Mouse (Mus musculus) spleen, postnatal 10 days (tissue): ENCODE measurements around the gene Gm20388.

Experiments
- DNase-seq, 2 experiments: peaks; one replicate each; pipeline ENCODE4 v3.0.0; 2021 to 2022; ENCODE audit warnings: low spot score in 2 of 2

Gm20388 gene

DNA sequence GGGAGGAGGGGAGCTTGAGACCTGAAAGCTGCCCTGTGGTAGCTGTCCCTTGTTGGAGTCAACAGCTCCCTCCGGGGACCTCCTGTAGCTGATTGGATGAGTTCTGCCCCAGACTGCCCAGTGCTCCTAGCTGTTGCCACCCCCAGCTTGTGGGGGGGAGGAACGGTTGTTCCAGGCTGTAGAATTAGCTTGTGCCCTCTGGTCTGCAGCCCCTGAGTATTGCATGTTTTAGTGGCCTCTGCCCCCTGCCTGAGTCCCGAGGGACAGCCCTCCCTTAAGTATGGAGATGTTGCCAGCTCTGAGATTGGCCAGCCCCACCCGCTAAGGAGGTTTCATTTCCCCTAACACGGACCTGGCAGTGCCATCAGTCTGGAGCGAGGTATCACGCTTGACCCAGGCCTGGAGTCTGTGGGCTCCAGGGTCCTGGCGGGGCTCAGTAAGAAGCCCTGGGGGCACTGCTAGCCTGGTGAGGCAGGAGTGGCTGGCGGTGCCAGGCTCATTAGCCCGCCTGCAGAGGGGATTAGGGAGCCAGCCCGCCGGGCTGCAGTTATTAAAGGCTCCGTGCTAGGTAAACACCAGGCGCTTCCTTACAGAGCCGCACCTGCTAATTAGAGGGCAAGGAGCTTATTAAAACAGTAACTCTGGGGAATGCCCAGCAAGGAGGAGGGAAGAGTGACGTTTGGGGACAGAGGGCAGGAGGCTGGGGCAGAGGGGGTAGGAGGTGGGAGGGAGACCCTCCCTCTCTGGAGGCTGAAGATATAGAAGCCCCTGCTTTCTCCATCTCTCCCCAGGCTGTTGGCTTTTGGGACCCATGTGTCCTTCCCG is 424.8 kb downstream of the Gm20388 start:
- DNase-seq = peak; percentile 49 to 78

DNA sequence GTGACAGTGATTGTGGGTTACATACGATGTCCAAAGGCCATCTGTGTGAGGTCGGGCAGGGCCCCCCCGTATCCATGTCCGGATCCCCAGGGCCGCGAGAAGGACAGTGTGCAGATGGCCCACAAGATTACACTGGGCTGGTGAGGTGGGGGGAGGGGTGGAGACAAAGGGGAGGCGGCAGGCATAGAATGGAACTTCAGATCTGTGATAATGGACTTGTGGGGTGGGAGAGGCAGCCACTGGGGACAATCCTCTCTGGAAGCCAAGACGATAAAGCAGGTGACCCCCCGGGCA is 425.4 kb downstream of the Gm20388 start:
- DNase-seq = no peak

DNA sequence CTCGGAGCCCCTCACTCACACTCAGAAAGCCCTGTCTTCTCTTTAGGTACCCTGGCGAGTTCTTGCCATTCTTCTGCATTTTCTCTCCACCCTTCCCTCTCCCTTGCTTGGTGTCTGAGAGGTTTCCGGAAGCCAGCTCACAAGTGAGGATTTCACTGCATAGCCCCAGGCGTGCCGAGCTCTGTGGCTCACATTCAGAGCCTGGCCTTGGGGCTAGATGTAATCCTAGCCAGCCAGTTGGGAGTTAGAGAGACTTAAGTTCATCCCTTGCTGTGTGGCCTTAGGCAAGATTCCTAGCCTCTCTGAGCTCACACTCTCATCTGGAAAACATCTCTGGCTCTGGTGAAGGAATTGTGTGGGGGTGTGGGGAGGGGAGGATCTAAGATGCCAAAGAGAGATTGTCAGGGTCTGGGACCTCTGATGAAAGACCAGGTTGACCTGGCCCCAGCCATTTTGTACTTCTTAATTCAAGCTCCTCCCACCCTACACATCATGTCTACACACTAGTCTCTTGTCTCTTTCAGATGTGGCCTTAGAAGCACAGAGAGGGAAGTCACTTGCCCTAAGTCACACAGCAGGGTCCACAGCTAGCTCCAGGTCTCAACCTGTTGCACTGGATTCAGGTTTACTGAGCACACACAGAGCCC is 426.4 kb downstream of the Gm20388 start:
- no peak for DNase-seq

DNA sequence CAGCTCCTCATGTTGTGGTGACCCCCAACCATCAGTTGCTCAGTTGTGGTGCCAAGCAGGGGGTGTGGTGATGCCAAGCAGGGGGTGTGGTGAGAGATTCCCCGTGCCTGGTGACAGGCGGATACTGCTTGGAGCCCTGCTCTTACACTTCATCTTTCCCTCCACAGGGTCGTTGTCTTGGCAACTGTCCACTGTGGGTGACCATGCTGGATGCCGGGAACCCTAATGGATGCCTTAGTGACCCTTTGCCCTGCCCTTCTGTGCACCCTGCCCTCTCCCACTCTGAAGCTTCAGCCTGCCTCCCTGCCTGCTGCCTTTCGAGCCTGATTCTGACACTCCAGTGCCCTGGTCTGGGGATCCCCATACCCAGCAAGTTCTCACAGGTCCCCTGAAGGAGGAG is 427.0 kb downstream of the Gm20388 start:
- no peak for DNase-seq

DNA sequence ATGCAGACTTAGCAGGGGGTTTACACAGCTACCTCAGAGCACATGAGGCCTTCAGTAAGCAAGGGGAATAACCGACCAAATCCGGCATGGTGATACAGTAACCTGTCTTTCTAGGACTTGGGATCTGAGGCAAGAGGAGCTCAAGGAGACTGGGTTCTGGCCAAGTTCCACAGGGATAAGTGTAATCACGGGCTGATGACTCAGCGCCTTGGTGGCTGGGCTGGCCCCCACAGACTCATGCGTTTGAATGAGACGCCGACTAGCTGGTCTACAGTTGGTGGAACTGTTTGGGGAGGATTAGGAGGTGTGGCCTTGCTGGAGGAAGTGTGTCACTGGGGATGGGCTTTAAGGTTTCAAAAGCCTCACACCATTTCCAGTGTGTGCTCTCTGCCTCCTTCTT is 428.0 kb downstream of the Gm20388 start:
- no peak for DNase-seq

DNA sequence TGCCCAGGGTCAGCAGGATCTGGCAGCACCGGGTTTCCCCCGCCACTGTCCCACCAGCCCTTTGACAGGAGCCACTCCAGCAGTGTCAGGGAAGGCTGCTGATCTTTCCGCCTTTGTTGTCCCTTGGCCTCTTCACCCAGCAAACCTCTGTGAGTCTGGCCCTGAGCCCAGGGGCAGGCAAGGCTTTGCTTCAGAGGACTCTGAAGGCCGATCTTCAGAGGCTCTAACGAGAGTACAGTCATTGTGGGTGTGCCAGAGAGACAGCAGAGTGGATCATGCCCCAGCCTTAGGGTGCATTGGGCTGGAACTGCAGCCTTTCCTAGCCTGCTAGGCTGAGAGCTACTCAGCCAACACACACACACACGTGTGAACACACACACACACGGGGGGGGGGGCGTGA is 429.1 kb downstream of the Gm20388 start:
- no peak for DNase-seq

DNA sequence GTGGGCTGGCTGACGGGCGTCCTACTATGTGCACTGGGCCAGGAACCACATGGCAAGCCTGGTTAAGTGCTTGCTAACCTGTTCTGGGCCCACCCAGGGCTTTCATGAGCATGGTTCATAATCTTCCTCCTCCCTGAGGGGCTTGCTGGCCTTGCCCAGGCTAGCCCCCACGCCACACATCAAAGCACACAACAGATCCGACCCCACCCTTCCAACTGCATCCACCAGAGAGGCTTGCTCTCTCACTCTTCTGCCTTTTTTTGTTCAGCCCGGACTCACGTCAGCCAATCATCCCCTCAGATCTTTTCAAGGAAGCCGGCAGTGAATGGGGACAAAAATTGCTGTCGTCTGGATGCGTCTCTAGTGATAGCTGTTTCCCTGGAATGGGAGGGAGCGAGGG is 430.5 kb downstream of the Gm20388 start:
- DNase-seq = no peak

DNA sequence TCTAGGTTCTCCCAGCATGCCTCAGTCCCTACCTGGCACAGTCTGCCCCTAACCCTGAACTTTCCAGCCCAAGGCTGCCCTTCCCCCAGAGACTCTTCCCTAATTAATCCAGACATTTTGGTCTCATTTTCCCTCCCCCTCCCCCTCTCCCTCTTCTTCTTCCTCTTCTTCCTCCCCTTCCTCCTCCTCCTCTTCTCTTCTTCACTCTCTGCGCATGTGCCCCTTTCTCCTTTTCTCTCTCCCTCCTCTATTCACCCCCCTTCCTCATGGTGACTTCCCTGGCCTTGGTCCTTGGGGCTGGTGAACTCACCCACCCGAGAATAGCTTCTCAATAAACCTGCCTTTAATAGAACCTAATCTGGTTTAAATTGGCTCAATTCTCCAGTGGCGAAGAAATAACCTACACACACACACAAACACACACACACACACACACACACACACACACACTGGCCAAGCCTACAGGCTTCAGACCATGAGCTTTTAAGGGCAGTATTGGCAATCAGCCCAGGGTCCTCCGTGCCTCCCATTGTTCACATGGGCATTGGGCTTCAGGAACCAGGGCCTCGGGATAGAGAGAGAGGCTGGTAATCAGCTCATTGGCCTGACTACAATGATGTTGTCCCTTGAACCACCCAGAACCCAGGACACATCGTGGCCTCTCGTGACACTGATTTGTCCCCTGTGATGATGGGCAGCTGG is 432.4 kb downstream of the Gm20388 start:
- no peak for DNase-seq

DNA sequence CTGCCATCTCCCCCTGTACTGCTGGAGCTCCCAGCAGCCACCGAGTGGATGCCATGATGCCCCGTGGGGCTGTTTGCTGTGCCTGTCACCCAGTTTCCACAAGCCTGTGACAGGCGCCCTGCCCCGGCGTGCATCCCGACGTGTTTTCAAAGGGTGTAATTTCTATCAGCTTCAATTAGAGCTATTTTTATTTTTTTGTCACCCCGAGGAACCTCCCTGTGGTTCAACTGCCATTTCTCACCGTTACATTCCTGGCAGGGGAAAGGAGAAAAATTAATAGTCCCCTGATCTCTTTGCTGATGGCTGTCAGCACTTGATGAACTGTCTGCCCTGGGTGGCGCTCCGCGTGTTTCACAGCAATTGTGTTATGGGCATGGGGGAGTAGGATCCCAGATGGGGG is 432.9 kb downstream of the Gm20388 start:
- no peak for DNase-seq

DNA sequence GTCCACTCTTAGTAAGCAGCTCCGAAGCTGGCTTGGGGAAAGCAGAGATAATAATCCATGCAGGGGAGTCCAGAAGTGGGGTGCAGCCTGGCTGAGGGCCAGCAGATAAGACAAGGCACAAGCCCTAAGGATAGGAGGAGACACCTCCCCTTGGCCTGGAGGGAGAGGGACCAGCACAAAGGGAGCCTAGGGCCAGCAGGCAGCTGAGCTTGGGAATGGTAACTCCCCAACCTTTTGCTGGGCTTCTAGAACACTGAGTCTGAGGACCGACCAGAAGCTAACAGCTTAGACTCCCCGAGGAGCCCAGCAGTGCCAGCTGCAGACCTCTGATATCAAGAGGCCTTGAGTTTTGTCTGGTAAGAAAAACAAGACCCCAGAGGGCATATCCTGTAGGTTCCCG is 433.5 kb downstream of the Gm20388 start:
- no peak for DNase-seq

DNA sequence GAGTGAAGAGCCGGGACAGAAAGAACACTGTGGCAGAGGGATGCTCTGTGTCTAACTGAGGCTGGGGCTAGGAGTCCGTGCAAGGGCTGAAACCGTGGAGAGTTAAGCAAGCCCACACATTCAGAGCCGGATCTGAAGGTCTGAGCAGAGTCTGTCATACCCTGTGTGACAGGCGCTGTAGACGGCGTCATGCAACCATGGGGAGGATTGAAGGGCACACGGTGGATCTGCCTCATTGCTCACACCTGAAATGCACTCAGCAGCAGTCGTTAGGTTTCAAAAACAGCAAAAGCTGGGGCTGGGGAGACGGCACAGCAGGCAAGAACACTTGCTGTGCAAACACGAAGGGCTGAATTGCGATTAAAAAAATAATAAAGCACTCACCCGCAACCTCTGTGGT is 433.9 kb downstream of the Gm20388 start:
- no peak for DNase-seq

DNA sequence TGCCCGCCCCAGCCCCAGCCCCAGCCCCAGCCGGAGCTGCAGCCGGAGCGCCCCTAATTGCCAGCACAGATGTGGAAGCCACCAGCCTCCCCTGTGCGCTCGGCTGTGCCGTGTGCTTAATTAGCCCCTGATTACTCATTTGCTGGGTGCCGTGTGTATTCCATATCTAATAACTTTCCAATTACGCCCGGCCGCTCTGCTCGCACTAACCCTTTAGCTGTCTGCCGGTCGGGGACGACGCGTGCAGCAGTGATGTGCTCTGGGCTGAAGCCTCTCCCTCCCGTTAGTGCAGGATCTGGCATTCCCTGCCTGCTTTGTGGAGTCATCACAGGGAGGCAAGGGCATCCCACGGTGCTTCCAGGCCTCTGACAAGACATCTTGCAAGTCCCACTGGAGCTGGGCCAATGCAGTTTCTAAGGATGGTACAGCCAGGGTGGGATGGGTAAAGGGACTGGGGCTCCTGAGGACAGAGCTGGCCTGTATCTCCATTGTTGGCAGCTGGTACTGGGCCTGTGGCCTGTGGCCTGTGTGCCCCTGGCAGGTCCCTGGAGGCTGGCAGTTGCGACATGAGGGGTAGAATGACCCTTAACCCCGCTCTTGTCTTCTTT is 437.2 kb downstream of the Gm20388 start:
- no peak for DNase-seq

DNA sequence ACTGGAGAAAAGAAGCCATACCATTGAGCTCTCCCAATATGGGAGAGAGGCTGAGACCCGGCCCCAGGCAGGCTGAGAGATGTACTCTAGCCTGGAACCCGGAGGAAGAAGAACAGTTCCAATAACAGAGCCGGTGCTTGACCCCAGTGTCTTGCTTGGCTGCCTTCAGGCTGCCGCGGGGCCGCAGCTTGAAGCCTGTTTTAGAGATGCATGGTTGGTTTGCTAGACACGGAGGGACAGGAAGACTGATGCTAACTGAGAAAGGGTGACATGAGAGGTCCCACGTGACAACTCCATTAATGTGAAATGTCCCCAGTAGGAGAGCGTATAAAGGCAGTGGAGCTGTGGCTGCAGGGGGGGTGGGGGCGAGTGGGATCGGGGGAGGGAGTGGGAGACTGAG is 438.3 kb downstream of the Gm20388 start:
- DNase-seq = no peak

DNA sequence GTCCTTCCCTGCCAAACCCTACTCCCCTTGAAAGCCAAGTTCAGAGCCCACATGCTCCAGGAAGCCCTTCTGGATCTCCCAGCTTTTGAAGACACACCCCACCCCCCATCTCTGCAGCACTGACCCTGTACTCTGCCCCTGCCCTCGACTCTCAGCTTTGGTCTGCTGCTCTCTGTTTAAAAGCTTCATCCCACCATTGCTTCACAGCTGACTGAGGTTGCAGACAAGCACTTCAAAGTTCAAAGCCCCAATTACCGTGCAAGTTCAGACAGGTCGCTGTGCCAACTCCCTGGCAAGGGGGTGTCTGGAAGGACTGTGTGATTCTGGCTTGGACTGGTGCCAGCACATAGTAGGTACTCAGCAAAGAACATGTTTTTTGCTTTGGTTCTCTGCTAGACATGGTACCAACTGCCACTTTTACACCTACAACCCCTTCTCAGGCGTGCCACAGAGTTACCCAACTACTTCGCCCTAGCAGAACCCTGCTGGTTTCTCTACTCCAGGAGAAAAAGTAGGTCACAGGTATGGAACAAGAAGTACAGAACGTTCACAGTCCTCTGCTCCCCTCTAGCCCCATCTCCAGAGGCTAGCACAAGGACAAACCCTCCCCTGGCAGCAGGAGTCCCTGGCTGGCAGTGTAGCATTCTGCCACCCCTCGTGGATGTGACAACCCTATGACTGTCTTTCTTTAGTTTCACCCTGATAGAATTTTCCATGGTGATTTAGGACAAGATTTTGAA is 440.9 kb downstream of the Gm20388 start:
- no peak for DNase-seq

DNA sequence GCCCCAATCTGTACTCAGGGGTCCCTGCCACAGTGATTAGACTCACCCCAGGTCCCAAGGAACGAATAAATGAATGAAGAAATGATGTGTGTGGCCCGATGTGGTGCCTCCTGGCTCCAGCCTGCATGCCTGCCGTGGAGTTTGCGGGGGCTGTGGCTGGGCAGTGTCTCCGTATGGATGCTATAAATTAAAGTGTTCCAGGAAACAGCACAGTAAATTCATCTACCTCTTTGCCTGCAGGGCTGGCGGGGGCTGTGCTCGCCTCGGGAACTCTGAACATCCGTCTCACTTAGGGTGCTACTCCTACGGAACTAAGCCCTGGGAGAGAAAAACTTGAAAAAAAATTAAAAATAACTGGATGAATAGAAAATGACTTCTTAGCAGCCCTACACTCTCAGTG is 441.5 kb downstream of the Gm20388 start:
- no peak for DNase-seq

DNA sequence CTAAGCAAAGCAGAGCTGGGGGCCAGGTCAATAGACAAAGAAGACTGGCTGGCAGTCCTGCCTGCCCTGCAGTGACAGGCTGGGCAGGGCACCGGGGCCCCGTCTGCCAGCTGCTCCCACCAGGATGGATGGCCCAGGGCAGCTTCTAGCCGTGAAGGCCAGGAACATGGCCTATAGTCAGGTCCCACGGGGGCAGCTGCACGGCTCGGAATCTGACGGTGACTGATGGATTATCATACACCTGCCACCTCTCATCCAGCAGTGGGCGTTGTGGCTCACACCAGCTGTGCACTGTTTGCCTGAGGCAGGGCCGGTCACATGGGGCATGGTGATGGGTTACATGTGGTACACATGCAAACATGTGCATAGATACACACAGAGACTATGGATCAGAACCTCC is 445.4 kb downstream of the Gm20388 start:
- DNase-seq = no peak

DNA sequence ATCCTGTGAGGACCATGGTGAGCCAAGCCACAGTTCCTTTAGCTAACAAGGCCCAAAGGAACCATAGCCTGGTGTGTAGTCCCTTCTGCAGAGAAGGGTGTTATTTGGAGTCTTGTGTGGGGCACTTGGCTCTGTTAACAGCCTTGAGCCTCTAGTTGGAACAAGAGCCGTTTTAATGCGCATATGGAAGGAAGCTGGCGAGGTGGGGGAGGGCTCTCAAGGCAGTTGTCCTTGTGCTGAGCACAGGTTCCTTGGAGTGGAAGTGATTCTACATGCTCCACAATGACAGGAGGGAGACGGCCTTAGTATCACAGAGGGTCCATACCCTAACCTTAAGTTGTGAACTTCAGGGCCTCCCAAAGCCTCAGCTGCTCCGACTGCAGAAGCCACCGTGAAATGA is 446.9 kb downstream of the Gm20388 start:
- DNase-seq = no peak

DNA sequence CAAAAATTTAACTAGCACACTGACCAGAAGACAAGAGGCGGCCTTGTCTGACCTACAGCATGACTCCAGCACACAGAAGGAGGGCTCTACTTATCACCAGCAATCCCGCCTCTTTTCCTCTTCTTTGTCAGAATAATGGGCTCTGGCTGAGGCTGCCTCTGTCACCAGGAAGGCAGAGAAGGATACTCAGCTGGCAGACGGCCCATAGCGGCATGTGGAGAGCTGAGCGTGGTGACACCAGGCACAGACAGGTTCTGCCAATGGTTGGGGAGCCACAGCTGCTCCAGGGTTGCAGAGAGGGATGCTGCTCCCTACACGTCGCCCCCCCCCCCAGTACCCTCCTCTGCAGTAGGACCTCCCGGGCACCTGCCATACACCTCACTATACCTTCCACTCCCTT is 450.7 kb downstream of the Gm20388 start:
- no peak for DNase-seq

DNA sequence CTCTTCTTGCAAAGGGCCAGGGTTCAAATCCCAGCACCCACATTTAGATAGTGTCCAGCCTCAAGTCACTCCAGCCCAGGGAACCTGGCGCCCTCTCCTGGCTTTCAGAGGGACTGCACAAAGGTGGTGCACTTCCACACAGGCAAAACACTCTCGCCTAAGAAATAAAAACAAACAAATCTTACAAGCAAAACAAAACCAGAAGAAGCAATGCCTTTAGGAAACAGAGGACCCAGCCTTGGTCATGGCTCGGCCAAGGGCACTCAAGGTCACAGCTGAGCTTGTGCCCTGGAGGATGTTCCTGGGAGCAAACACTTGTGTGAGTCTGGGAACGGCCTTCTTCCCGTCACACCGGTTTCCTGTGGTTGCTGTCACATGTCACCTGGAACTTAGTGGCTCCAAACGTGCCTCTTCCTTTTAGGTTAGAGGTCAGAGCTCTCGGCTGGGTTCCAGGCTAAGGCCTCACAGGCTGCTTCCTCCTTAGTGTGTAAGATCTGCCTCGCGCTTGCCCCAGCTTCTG is 453.0 kb downstream of the Gm20388 start:
- peak in 1 of 2 experiments; percentile 73 for DNase-seq

DNA sequence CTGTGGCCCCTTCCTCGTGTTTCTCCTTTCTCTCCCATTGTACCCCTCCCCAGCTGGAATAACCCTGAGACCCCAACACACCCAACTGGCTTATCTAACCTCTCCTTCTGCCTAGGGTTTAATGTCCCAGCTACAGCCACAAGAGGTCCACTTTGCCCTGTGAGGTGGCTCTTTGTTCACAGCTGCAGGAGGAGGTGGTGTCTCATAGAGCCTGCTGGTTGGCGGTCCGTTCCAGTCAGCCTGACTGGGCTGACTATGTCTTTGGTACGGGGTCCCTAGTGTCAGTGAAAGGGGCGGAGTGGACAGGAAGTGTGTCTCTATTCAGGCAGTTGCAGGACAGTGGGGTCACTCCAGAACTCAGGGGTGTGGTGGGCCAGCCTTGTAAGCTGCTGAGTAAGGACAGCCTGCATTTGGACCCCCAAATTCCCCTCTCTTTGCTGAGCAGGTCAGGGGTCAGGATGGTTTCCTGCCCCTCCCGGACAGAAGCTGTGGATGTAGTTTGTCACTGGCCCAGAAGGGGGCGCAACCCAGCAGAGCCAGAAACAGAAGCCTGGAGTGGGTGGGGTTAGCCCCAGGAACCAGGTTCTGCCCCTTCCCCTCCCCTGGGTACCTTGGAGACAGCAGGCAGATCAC is 453.6 kb downstream of the Gm20388 start:
- peak; percentile 72 to 82 for DNase-seq

DNA sequence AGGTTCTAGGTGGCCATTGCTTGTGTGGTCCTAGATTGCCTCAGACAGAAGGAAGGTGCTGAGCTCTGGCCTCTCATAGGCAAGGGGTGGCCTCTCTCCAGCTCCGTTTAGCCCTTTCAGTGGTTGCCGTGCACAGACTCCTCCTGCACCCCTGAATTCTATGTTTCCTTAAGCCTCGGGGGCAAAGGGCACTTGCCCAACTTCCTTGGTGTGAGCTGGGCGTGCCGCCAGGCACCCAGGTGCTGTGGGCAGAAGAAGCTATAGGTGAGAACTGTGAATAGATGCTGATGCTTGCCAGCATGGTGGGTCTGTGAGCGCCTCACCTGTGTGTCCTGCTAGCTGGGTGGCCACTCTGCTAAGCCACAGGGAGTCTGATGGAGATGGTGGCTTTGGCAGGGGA is 456.2 kb downstream of the Gm20388 start:
- DNase-seq = no peak
